Mouse (Mus musculus): Measurements from ENCODE around the gene Bzw1.

DNA sequence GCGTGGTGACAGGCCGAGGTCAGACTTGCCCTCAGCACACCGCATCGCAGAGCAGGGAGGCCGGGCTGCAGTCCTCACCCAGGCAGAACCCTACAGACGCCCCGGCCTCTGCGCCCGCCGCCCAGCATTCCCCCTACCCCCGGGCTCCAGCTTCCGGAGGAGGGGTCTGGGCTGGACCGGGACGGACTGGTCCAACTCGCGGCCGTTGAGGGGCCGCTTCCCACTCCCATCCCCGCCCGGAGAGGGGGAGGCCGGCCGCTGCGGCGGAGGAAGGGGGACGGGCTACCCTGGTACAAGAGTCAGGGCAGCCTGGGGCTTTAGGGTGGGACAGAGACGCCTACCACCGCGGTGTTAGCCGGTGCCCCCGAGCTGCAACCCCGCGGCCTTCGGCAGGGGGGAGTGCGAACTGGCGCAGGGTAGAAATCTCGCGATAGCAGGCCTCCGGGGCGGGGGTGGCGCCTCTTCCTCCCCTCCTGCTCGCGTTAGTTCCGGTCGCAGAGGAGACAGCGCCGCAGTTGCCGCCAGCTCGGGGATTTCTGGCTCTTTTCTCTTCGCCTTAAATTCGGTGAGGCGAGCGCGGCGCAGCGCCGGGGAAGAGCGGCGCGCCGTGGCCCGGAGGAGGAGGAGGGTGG is at the start of gene Bzw1:
- TF ChIP-seq CTCF (IDR thresholded peaks at IDR 0.05; ENCODE audit: low read depth) (no peak), EP300 (IDR thresholded peaks at IDR 0.05; ENCODE audit: low read depth) (peak; percentile 96)

Data from heart, postnatal 0 days (tissue).